Mouse (Mus musculus): Measurements from ENCODE around the gene Naa80. TPM values are rescaled to one million over a fixed set of nuclear protein-coding genes. Genes with fewer than 3 reads are reported as not detected.
"Not testable (repeated sequence)": the region's sequence is repeated elsewhere in the genome, so short reads cannot be mapped to it uniquely, and the experiment has no call there.

The Naa80 gene
- total RNA-seq, 1 experiment from 2014 or later: 8.0 TPM

GRCm38 (mm10) chr9:107568331-107569261 lies 10.1 kb upstream of the Naa80 start:
- peak; percentile 62 for ATAC-seq (ENCODE audit: extremely low read depth, insufficient number of reproducible peaks, low FRiP score, poor library complexity, severe bottlenecking)

DNA sequence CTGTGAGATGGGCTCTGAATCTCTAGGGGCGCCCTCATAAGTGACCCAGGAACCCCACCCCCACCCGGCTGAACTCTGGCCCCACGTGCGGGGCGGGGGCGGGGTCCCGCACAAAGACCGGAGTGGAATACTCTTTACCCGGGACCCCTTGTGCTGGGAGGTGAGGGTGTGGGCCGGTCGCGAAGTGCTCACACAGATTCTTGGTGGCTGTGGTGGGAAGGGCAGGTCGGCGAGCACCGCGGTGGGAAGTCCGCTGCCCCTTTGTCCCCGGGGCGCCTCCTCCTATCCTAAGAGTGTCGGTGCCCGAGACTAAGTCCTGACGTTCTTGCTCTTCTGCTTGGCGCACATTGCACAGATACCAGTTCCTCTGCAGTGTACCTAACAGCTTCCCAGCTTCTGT lies 9.4 kb upstream of the Naa80 start:
- no peak for ATAC-seq (ENCODE audit: extremely low read depth, insufficient number of reproducible peaks, low FRiP score, poor library complexity, severe bottlenecking)

- no peak for ATAC-seq (ENCODE audit: extremely low read depth, insufficient number of reproducible peaks, low FRiP score, poor library complexity, severe bottlenecking)
Measured at GRCm38 (mm10) chr9:107570016-107570415, 8.7 kb upstream of the Naa80 start.

- ATAC-seq (ENCODE audit: extremely low read depth, insufficient number of reproducible peaks, low FRiP score, poor library complexity, severe bottlenecking): no peak
Measured at GRCm38 (mm10) chr9:107570845-107571244, 7.8 kb upstream of the Naa80 start.

- no peak for ATAC-seq (ENCODE audit: extremely low read depth, insufficient number of reproducible peaks, low FRiP score, poor library complexity, severe bottlenecking)
Measured at GRCm38 (mm10) chr9:107571534-107572326, 7.0 kb upstream of the Naa80 start.

GRCm38 (mm10) chr9:107572327-107572662 lies 6.4 kb upstream of the Naa80 start:
- no peak for ATAC-seq (ENCODE audit: extremely low read depth, insufficient number of reproducible peaks, low FRiP score, poor library complexity, severe bottlenecking)

DNA sequence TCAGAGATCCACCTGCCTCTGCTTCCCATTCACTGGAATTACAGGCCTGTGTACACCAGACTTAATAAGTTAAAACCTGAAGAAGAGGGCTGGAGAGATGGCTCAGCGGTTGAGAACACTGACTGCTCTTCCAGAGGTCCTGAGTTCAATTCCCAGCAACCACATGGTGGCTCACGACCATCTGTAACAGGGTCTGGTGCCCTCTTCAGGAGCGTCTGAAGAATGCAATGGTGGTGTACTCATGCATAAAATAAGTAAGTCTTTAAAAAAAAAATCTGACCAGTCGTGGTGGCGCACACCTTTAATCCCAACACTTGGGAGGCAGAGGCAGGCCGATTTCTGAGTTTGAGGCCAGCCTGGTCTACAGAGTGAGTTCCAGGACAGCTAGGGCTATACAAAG lies 4.9 kb upstream of the Naa80 start:
- ATAC-seq (ENCODE audit: extremely low read depth, insufficient number of reproducible peaks, low FRiP score, poor library complexity, severe bottlenecking): not testable (repeated sequence)

- no peak for ATAC-seq (ENCODE audit: extremely low read depth, insufficient number of reproducible peaks, low FRiP score, poor library complexity, severe bottlenecking)
Measured at GRCm38 (mm10) chr9:107575579-107576356, 2.9 kb upstream of the Naa80 start.

- ATAC-seq (ENCODE audit: extremely low read depth, insufficient number of reproducible peaks, low FRiP score, poor library complexity, severe bottlenecking): no peak
Measured at GRCm38 (mm10) chr9:107576357-107577107, 2.2 kb upstream of the Naa80 start, which contains the start of gene Hyal1. TSS of gene Hyal1 (plus strand) at chr9:107576927.

GRCm38 (mm10) chr9:107577871-107578270 lies 816 bp upstream of the Naa80 start:
- no peak for ATAC-seq (ENCODE audit: extremely low read depth, insufficient number of reproducible peaks, low FRiP score, poor library complexity, severe bottlenecking)

GRCm38 (mm10) chr9:107579023-107579900 lies 575 bp downstream of the Naa80 start:
- ATAC-seq (ENCODE audit: extremely low read depth, insufficient number of reproducible peaks, low FRiP score, poor library complexity, severe bottlenecking): no peak

GRCm38 (mm10) chr9:107580501-107581317 lies 2.0 kb downstream of the Naa80 start, which contains the start of gene Hyal3:
TSS of gene Hyal3 (plus strand) at chr9:107580818.
- ATAC-seq (ENCODE audit: extremely low read depth, insufficient number of reproducible peaks, low FRiP score, poor library complexity, severe bottlenecking): peak; percentile 83

- no peak for ATAC-seq (ENCODE audit: extremely low read depth, insufficient number of reproducible peaks, low FRiP score, poor library complexity, severe bottlenecking)
Measured at GRCm38 (mm10) chr9:107581584-107581983, 2.9 kb downstream of the Naa80 start.

GRCm38 (mm10) chr9:107582509-107583062 lies 3.9 kb downstream of the Naa80 start:
- ATAC-seq (ENCODE audit: extremely low read depth, insufficient number of reproducible peaks, low FRiP score, poor library complexity, severe bottlenecking): no peak

DNA sequence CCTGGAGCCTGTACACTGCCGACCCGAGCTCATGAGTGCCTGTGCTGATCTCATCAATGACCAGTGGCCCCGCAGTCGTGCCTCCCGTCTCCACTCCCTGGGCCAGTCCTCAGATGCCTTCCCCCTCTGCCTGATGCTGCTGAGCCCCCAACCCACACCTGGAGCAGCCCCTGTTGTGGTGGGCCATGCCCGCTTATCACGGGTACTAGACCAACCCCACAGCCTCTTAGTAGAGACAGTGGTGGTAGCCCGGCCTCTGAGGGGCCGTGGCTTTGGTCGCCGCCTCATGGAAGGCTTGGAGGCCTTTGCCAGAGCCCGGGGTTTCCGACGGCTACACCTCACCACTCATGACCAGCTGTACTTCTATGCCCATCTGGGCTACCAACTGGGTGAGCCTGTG lies 4.5 kb downstream of the Naa80 start:
- ATAC-seq (ENCODE audit: extremely low read depth, insufficient number of reproducible peaks, low FRiP score, poor library complexity, severe bottlenecking): no peak

DNA sequence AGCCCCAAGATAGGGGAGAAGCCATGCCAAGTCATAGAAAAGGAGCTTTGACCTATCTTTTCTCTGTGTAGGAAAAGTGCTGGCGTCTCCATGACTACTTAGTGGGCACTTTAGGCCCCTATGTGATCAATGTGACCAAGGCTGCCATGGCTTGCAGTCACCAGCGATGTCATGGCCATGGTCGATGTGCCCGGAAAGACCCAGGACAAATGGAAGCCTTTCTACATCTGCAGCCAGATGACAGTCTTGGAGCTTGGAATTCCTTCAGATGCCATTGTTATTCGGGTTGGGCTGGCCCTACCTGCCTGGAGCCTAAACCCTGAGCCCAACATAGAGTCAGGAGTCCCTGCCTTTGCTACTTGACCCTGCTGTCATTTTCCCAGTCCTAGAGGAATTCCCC lies 7.8 kb downstream of the Naa80 start:
- ATAC-seq (ENCODE audit: extremely low read depth, insufficient number of reproducible peaks, low FRiP score, poor library complexity, severe bottlenecking): no peak
